In the genomic region with DNA sequence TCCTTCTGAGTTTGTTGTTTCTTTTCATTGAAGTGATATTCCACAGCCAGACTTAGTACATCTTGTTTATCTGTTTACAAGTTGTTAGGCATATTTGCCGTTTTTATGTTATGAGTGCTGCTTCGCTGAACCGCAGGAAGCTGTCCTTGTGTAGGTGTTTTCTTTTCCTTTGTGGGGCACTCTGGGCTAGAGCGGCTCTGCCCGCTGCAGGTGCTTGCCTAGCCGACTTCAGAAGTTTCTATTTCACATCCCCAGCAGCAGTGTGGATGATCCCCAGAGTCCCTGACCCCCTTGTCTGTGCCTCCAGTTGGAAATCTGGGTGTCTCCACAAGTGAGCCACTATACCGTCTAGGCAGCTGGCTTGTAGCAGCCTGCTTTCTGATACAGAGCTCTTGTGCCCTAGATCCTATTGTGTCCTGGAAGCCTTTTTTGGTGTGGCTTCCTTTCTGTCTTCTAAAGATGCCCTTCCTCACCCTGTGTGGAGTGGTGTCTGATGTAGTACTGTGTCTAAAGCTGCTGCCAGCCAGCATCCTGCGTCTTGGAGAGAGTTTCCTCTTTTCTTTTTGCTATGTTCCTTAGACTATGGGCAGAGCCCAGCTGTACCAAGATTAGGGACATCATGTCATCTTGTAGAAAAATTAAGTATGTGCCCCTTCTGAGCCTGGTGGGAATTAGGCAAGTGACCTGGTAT, we compare ENCODE assay signal across 12 mouse cellular contexts.
A peak's percentile ranks its signal among the peaks of the same experiment; 100 is the strongest.
DNase-seq lines count a peak whose midpoint lies in the region; ATAC-seq and TF ChIP-seq lines count a peak whose summit lies in the region.
"Had no signal": no experiment of that assay in that cellular context is flagged by ENCODE, and none has a peak within 500 bp of the region (broad histone marks: within the 10 kb centered on the region; RNA-seq: fewer than 3 reads in every experiment).

No protein-coding gene starts in this region.

- peaks cover 14% of the 10 kb centered on the region for H3K79me2 ChIP-seq in heart, adult 2 months (replicated peaks; ENCODE audit: control insufficient read depth, insufficient read depth, low read length)

- TF ChIP-seq EP300 in heart, adult 2 months (IDR thresholded peaks at IDR 0.05; ENCODE audit: insufficient read depth, low read depth, low read length), result 0 out of 2 replicates have a peak, but pooled peaks have one; percentile 8
- peak; percentile 50; the same call in 1 of the 2 replicates for TF ChIP-seq EP300 in lung, postnatal 0 days (IDR thresholded peaks at IDR 0.05)

- ATAC-seq in lung, postnatal 0 days, result peak; percentile 37
- no peak for ATAC-seq in intestine, postnatal 0 days

- peak; percentile 35 to 55 for DNase-seq in heart, adult 2 months
- DNase-seq in heart, adult 8-10 months (ENCODE audit: low spot score), result no peak
- DNase-seq in lung, postnatal 0 days (ENCODE audit: low spot score), result peak; percentile 34
- no peak for DNase-seq in lung, postnatal 25 days (ENCODE audit: low spot score)
- DNase-seq in thymus, postnatal 4 days, result peak; percentile 56
- DNase-seq in urinary bladder, adult 2 months (ENCODE audit: low spot score), result no peak
- DNase-seq in left cerebral cortex, postnatal 25 days (ENCODE audit: low spot score in 2 of 2), result no peak
- DNase-seq: embryo, embryonic 11 days; gastrocnemius, postnatal 14 days; layer of hippocampus, adult 9-11 months; retina, postnatal 1 day had no signal

- WGBS in heart, adult 2 months, result 14% methylated on average over 8 of the region's 8 CpGs
- 45% methylated on average over 8 of the region's 8 CpGs for WGBS in lung, postnatal 0 days
- WGBS in intestine, postnatal 0 days, result 62% methylated on average over 8 of the region's 8 CpGs

- H3K36me3 ChIP-seq in heart, adult 2 months (ENCODE audit: control insufficient read depth, insufficient read depth, low read length), result peaks cover 75% of the 10 kb centered on the region
- no peaks in the 10 kb centered on the region for H3K36me3 ChIP-seq in lung, postnatal 0 days (ENCODE audit: insufficient read depth, low read length)
- peaks cover 15% of the 10 kb centered on the region for H3K36me3 ChIP-seq in intestine, postnatal 0 days (ENCODE audit: control insufficient read depth, insufficient read depth)

- no peaks in the 10 kb centered on the region for H3K9me3 ChIP-seq in lung, postnatal 0 days (ENCODE audit: low read length)
- no peaks in the 10 kb centered on the region for H3K9me3 ChIP-seq in intestine, postnatal 0 days (ENCODE audit: control insufficient read depth)

- no peak overlapping the region for H3K4me2 ChIP-seq in lung, postnatal 0 days (replicated peaks; ENCODE audit: low read depth, low read length)
- H3K4me2 ChIP-seq in intestine, postnatal 0 days (replicated peaks; ENCODE audit: low read depth), result no peak overlapping the region

- H3K4me3 ChIP-seq in heart, adult 2 months, result peak overlapping the region; percentile 11
- H3K4me3 ChIP-seq in lung, postnatal 0 days (ENCODE audit: low read depth, low read length), result no peak overlapping the region
- no peak overlapping the region for H3K4me3 ChIP-seq in intestine, postnatal 0 days (ENCODE audit: low read depth, low read length)

- peak overlapping the region; percentile 87 for H3K27ac ChIP-seq in heart, adult 2 months
- peak overlapping the region; percentile 78 for H3K27ac ChIP-seq in lung, postnatal 0 days (ENCODE audit: low read length)
- H3K27ac ChIP-seq in intestine, postnatal 0 days (ENCODE audit: low read depth, low read length), result peak overlapping the region; percentile 36; the same call in 1 of the 2 replicates

- H3K9ac ChIP-seq in heart, adult 2 months (ENCODE audit: low read depth, low read length), result peak overlapping the region; percentile 57
- 0 out of 2 replicates have a peak overlapping the region, but pooled peaks have one; percentile 16 for H3K9ac ChIP-seq in lung, postnatal 0 days (replicated peaks; ENCODE audit: low read depth)
- no peak overlapping the region for H3K9ac ChIP-seq in intestine, postnatal 0 days (ENCODE audit: low read depth, low read length)

- TF ChIP-seq POLR2A in heart, adult 2 months (IDR thresholded peaks at IDR 0.05; ENCODE audit: insufficient read depth, low read depth, low read length), result no peak

- H3K27me3 ChIP-seq in heart, adult 2 months (ENCODE audit: control insufficient read depth, insufficient read depth, low read length), result no peaks in the 10 kb centered on the region
- H3K27me3 ChIP-seq in lung, postnatal 0 days (replicated peaks; ENCODE audit: insufficient read depth, low read length), result no peaks in the 10 kb centered on the region
- no peaks in the 10 kb centered on the region for H3K27me3 ChIP-seq in intestine, postnatal 0 days (replicated peaks; ENCODE audit: control insufficient read depth, insufficient read depth, low read length)

- intact Hi-C loops in heart, adult 2 months (cut with DNase I), result loop anchor here (10.0 kb wide), 1 partner anchor 315 kb away; no protein-coding TSS in a partner anchor
- intact Hi-C loops in left cerebral cortex, postnatal 25 days (cut with DNase I), result loop anchor here (5.0 kb wide), 2 partner anchors 138 to 308 kb away; no protein-coding TSS in a partner anchor

- no peak for TF ChIP-seq CTCF in heart, adult 2 months (IDR thresholded peaks at IDR 0.05)
- TF ChIP-seq CTCF in lung, postnatal 0 days (IDR thresholded peaks at IDR 0.05), result no peak
- TF ChIP-seq CTCF in intestine, postnatal 0 days (IDR thresholded peaks at IDR 0.05; ENCODE audit: low read depth), result no peak

- peaks cover 51% of the 10 kb centered on the region for H3K4me1 ChIP-seq in heart, adult 2 months (ENCODE audit: control insufficient read depth, insufficient read depth, low read length)
- H3K4me1 ChIP-seq in lung, postnatal 0 days (ENCODE audit: insufficient read depth, low read depth, low read length), result peaks cover 43% of the 10 kb centered on the region
- 0 out of 2 replicates have a peak, but pooled peaks cover 6% of the 10 kb centered on the region for H3K4me1 ChIP-seq in intestine, postnatal 0 days (replicated peaks; ENCODE audit: control insufficient read depth, insufficient read depth, low read length)

Comparison
In these comparisons a context has a peak if more than half of its experiments do, and no peak if none do; other contexts are left out.
1. DNase-seq: peak in heart, adult 2 months (2 of 2), lung, postnatal 0 days (single experiment) and thymus, postnatal 4 days (single experiment); none in heart, adult 8-10 months (single experiment), lung, postnatal 25 days (single experiment), urinary bladder, adult 2 months (single experiment) and left cerebral cortex, postnatal 25 days (0 of 2).
2. H3K27ac ChIP-seq: peak in every context shown above with its lines; median percentile 87 in heart, adult 2 months; 78 in lung, postnatal 0 days; 36 in intestine, postnatal 0 days.